Mouse (Mus musculus) brain, embryonic 14.5 days (tissue): Measurements from ENCODE around the gene Tekt4.

Experiments used
- CTCF ChIP-seq: fragments of 200-500 bp; IDR thresholded peaks from 2 replicates; pipeline ENCODE4 v1.5.1; 2012; ENCODE audit warnings: inconsistent platforms, mild to moderate bottlenecking, moderate library complexity, borderline replicate concordance; ENCODE audit not compliant: insufficient read depth, insufficient read length; ENCODE audit errors: extremely low read depth
- POLR2A ChIP-seq: fragments of 200-500 bp; IDR thresholded peaks from 2 replicates; pipeline ENCODE4 v1.6.1; 2012; ENCODE audit warnings: mild to moderate bottlenecking, inconsistent platforms, borderline replicate concordance; ENCODE audit not compliant: poor library complexity, insufficient read depth, insufficient read length, severe bottlenecking; ENCODE audit errors: extremely low read depth

GRCm38 (mm10) chr17:25410180-25410579 lies 44.2 kb upstream of the Tekt4 start:
- no peak for TF ChIP-seq CTCF
- no peak for TF ChIP-seq POLR2A
